Mouse (Mus musculus): ENCODE results near the gene Rhof. TPM values are rescaled to one million over a fixed set of nuclear protein-coding genes. Genes with fewer than 3 reads are reported as not detected.

The Rhof gene
- polyA plus RNA-seq, 1 experiment from 2014 or later: 29.7 TPM

GRCm38 (mm10) chr5:123137910-123138229 lies 5.4 kb upstream of the Rhof start:
- no peak for ATAC-seq

GRCm38 (mm10) chr5:123137044-123137909 lies 4.8 kb upstream of the Rhof start:
- H3K4me3 ChIP-seq (ENCODE audit: low read length): peak overlapping the region; percentile 91
- ATAC-seq: no peak
- H3K27ac ChIP-seq (ENCODE audit: low read depth, low read length): peak overlapping the region; percentile 100
- 2% methylated on average over 20 of the region's 20 CpGs for WGBS
- H3K9ac ChIP-seq (ENCODE audit: low read depth, low read length): peak overlapping the region; percentile 98
- peaks cover 54% of the 10 kb centered on the region for H3K4me1 ChIP-seq (ENCODE audit: control insufficient read depth, insufficient read depth, low read depth, low read length)
- H3K4me2 ChIP-seq (ENCODE audit: low read length): peak overlapping the region; percentile 97
- no peaks in the 10 kb centered on the region for H3K9me3 ChIP-seq (ENCODE audit: control insufficient read depth, low read length)
- no peaks in the 10 kb centered on the region for H3K36me3 ChIP-seq (ENCODE audit: control insufficient read depth, insufficient read depth, low read length)
- H3K27me3 ChIP-seq (replicated peaks; ENCODE audit: control insufficient read depth, insufficient read depth, low read length): no peaks in the 10 kb centered on the region

More at GRCm38 (mm10) chr5:123137910-123138229, 5.4 kb upstream of the Rhof start:
- under 1% methylated on average over 6 of the region's 6 CpGs for WGBS
- H3K27ac ChIP-seq (ENCODE audit: low read depth, low read length): peak overlapping the region; percentile 100
- peak overlapping the region; percentile 91 for H3K4me3 ChIP-seq (ENCODE audit: low read length)
- H3K4me1 ChIP-seq (ENCODE audit: control insufficient read depth, insufficient read depth, low read depth, low read length): peaks cover 48% of the 10 kb centered on the region
- no peaks in the 10 kb centered on the region for H3K9me3 ChIP-seq (ENCODE audit: control insufficient read depth, low read length)
- H3K4me2 ChIP-seq (ENCODE audit: low read length): peak overlapping the region; percentile 97
- no peaks in the 10 kb centered on the region for H3K27me3 ChIP-seq (replicated peaks; ENCODE audit: control insufficient read depth, insufficient read depth, low read length)
- H3K36me3 ChIP-seq (ENCODE audit: control insufficient read depth, insufficient read depth, low read length): no peaks in the 10 kb centered on the region
- peak overlapping the region; percentile 98 for H3K9ac ChIP-seq (ENCODE audit: low read depth, low read length)

GRCm38 (mm10) chr5:123136361-123137043 lies 4.0 kb upstream of the Rhof start:
- Histone ChIP-seq H3K27ac (ENCODE audit: low read depth, low read length) (peak overlapping the region; percentile 100), H3K36me3 (ENCODE audit: control insufficient read depth, insufficient read depth, low read length) (no peaks in the 10 kb centered on the region), H3K4me1 (ENCODE audit: control insufficient read depth, insufficient read depth, low read depth, low read length) (peaks cover 59% of the 10 kb centered on the region), H3K4me2 (ENCODE audit: low read length) (peak overlapping the region; percentile 97), H3K9me3 (ENCODE audit: control insufficient read depth, low read length) (no peaks in the 10 kb centered on the region), H3K4me3 (ENCODE audit: low read length) (peak overlapping the region; percentile 91), H3K27me3 (replicated peaks; ENCODE audit: control insufficient read depth, insufficient read depth, low read length) (no peaks in the 10 kb centered on the region), H3K9ac (ENCODE audit: low read depth, low read length) (peak overlapping the region; percentile 98)
- peak; percentile 29 for ATAC-seq
- WGBS: under 1% methylated on average over 13 of the region's 13 CpGs

- Histone ChIP-seq H3K36me3 (ENCODE audit: control insufficient read depth, insufficient read depth, low read length) (no peaks in the 10 kb centered on the region), H3K4me3 (ENCODE audit: low read length) (peak overlapping the region; percentile 91), H3K27ac (ENCODE audit: low read depth, low read length) (peak overlapping the region; percentile 100), H3K4me2 (ENCODE audit: low read length) (peak overlapping the region; percentile 97), H3K4me1 (ENCODE audit: control insufficient read depth, insufficient read depth, low read depth, low read length) (peaks cover 59% of the 10 kb centered on the region), H3K27me3 (replicated peaks; ENCODE audit: control insufficient read depth, insufficient read depth, low read length) (no peaks in the 10 kb centered on the region), H3K9ac (ENCODE audit: low read depth, low read length) (peak overlapping the region; percentile 98), H3K9me3 (ENCODE audit: control insufficient read depth, low read length) (no peaks in the 10 kb centered on the region)
- no peak for ATAC-seq
- 2% methylated on average over 30 of the region's 30 CpGs for WGBS
Observed at GRCm38 (mm10) chr5:123135471-123136360, 3.2 kb upstream of the Rhof start.

- 11% methylated on average over 8 of the region's 8 CpGs for WGBS
- Histone ChIP-seq H3K27me3 (replicated peaks; ENCODE audit: control insufficient read depth, insufficient read depth, low read length) (no peaks in the 10 kb centered on the region), H3K27ac (ENCODE audit: low read depth, low read length) (peak overlapping the region; percentile 51)
Observed at GRCm38 (mm10) chr5:123134875-123135382, 2.4 kb upstream of the Rhof start.

GRCm38 (mm10) chr5:123134186-123134874 lies 1.8 kb upstream of the Rhof start:
- peak overlapping the region; percentile 51 for H3K27ac ChIP-seq (ENCODE audit: low read depth, low read length)
- no peaks in the 10 kb centered on the region for H3K36me3 ChIP-seq (ENCODE audit: control insufficient read depth, insufficient read depth, low read length)
- H3K27me3 ChIP-seq (replicated peaks; ENCODE audit: control insufficient read depth, insufficient read depth, low read length): no peaks in the 10 kb centered on the region
- no peak for ATAC-seq
- 9% methylated on average over 13 of the region's 13 CpGs for WGBS
- H3K9ac ChIP-seq (ENCODE audit: low read depth, low read length): peak overlapping the region; percentile 98
- peak overlapping the region; percentile 97 for H3K4me2 ChIP-seq (ENCODE audit: low read length)
- H3K4me1 ChIP-seq (ENCODE audit: control insufficient read depth, insufficient read depth, low read depth, low read length): peaks cover 59% of the 10 kb centered on the region
- H3K4me3 ChIP-seq (ENCODE audit: low read length): peak overlapping the region; percentile 91
- no peaks in the 10 kb centered on the region for H3K9me3 ChIP-seq (ENCODE audit: control insufficient read depth, low read length)

More at GRCm38 (mm10) chr5:123134875-123135382, 2.4 kb upstream of the Rhof start:
- ATAC-seq: no peak
- Histone ChIP-seq H3K4me1 (ENCODE audit: control insufficient read depth, insufficient read depth, low read depth, low read length) (peaks cover 59% of the 10 kb centered on the region), H3K36me3 (ENCODE audit: control insufficient read depth, insufficient read depth, low read length) (no peaks in the 10 kb centered on the region), H3K9me3 (ENCODE audit: control insufficient read depth, low read length) (no peaks in the 10 kb centered on the region), H3K9ac (ENCODE audit: low read depth, low read length) (peak overlapping the region; percentile 98), H3K4me2 (ENCODE audit: low read length) (peak overlapping the region; percentile 97), H3K4me3 (ENCODE audit: low read length) (peak overlapping the region; percentile 91)

- ATAC-seq: no peak
- Histone ChIP-seq H3K27me3 (replicated peaks; ENCODE audit: control insufficient read depth, insufficient read depth, low read length) (no peaks in the 10 kb centered on the region), H3K27ac (ENCODE audit: low read depth, low read length) (peak overlapping the region; percentile 73), H3K4me1 (ENCODE audit: control insufficient read depth, insufficient read depth, low read depth, low read length) (peaks cover 59% of the 10 kb centered on the region), H3K9ac (ENCODE audit: low read depth, low read length) (no peak overlapping the region), H3K9me3 (ENCODE audit: control insufficient read depth, low read length) (no peaks in the 10 kb centered on the region), H3K4me3 (ENCODE audit: low read length) (peak overlapping the region; percentile 7), H3K36me3 (ENCODE audit: control insufficient read depth, insufficient read depth, low read length) (no peaks in the 10 kb centered on the region), H3K4me2 (ENCODE audit: low read length) (peak overlapping the region; percentile 34)
- WGBS: 8% methylated on average over 7 of the region's 7 CpGs
Observed at GRCm38 (mm10) chr5:123133784-123134143, 1.3 kb upstream of the Rhof start.

- no peaks in the 10 kb centered on the region for H3K27me3 ChIP-seq (replicated peaks; ENCODE audit: control insufficient read depth, insufficient read depth, low read length)
- peak overlapping the region; percentile 75 for H3K4me2 ChIP-seq (ENCODE audit: low read length)
- H3K4me3 ChIP-seq (ENCODE audit: low read length): peak overlapping the region; percentile 49
- H3K9me3 ChIP-seq (ENCODE audit: control insufficient read depth, low read length): no peaks in the 10 kb centered on the region
- peak overlapping the region; percentile 73 for H3K27ac ChIP-seq (ENCODE audit: low read depth, low read length)
- H3K9ac ChIP-seq (ENCODE audit: low read depth, low read length): no peak overlapping the region; the same call in 1 of the 2 replicates
- H3K36me3 ChIP-seq (ENCODE audit: control insufficient read depth, insufficient read depth, low read length): peaks cover 2% of the 10 kb centered on the region; the same call in 1 of the 2 replicates
- 22% methylated on average over 18 of the region's 18 CpGs for WGBS
- H3K4me1 ChIP-seq (ENCODE audit: control insufficient read depth, insufficient read depth, low read depth, low read length): peaks cover 59% of the 10 kb centered on the region
- ATAC-seq: no peak
Observed at GRCm38 (mm10) chr5:123133083-123133783, 741 bp upstream of the Rhof start.
